Mouse (Mus musculus) MN1 (cell line): Measurements from ENCODE around the gene Ptprcap.

Experiments used
- DNase-seq: peaks from one replicate; pipeline ENCODE4 v3.0.0-alpha.2; 2016; ENCODE audit warnings: low spot score

Ptprcap gene

DNA sequence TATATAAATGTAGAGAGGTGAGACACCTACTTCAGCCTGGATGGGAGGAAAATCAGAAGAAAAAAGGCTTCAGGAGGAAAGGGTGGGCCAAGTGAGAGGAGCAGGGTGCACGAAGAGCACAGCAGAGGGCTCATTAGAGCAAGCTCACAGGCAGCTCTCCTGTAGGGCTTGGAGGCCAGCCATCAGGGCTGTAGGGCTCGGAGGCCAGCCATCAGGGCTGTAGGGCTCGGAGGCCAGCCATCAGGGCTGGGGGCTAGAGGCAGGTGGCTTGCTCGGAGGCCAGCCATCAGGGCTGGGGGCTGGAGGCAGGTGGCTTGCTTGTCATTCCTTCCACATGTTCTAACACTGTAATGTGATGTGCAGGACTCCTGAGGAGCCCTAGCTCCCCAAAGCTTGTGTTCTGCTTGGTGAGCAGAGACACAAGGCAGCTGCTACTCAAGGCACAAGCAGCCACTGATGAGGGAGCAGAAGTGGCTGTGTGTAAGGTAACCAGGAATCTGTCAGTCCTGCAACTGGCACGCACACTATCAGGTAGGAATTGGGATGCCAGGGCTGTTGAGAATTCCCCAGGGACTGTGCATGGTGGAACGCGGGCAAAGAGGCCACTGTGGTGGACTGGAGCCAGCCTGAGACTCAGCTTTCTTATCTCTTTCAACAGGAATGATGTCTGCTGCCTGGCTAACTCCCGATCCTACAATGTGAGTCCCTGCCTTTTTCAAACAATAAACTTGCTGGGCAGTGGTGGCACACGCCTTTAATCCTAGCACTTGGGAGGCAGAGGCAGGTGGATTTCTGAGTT lies 13.5 kb downstream of the Ptprcap start:
- peak; percentile 51 for DNase-seq

DNA sequence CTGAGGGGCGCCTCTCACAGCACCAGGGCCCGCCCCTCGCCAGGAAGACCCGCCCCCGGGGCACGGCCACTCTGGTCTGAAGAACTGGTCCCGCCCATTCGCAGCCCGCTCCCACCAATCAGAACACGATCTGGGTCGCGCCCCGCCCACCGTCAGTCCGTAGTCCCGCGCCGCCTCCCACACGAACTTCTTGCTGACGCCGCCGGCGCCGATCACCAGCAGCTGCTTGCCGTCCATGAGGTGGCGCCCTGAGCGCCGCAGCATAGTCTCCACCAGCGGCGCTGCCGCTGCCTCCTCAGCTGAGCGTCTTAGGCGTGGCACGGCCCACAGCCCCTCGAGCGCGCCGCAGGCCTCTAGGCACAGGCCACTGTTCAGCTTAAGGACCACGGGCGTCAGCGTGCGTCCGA lies 16.0 kb downstream of the Ptprcap start:
- DNase-seq = peak; percentile 96

DNA sequence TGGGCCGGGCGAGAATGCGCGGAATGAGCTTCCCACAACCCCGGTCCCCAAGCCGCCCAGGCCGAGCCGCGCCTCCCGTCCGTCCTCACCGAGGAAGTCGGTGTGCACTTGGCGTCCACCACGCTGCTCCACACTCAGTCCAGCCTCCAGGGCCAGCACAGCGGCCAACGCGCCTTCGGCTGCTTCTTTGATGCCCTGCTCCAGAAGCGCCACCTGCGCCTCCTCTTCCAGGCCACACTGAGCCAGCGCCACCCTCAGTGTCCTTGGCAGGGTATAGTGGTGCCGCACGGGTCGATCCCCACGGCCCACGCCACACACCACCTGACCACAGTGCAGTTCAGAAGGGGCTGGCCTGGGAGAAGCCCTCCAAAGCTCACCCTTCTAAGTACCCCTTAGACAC lies 16.4 kb downstream of the Ptprcap start:
- no peak for DNase-seq

DNA sequence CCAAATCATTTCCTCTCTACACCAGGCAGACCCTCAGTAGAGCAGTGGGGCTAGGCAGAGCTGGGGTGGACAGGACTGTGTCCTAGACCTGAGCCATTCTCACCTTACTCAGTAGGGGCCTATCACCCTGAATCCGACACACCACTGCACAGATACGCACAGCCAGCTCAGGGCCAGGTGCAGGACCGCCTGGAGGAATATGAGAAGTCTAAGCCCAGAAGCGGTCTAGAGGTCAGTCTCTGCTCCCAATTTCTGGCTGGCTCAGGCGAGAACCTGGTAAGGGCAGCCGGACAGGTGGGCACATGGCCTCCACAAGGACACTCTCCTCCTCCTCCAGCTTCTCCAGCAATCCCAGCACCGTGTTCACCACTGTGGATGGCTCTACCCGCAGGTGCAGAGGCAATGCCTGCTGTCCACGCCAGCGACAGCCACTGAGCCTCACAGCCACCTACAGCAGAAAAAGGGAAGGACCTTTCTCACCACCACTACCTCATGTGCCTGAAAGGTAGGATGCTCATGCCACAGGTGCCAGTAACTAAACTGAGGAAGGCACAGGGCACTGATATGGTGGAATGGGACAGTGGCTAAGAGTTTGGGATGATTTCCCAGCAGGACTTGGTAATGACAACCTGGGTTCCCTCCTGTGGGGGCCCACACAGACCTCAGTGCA lies 17.5 kb downstream of the Ptprcap start:
- no peak for DNase-seq

DNA sequence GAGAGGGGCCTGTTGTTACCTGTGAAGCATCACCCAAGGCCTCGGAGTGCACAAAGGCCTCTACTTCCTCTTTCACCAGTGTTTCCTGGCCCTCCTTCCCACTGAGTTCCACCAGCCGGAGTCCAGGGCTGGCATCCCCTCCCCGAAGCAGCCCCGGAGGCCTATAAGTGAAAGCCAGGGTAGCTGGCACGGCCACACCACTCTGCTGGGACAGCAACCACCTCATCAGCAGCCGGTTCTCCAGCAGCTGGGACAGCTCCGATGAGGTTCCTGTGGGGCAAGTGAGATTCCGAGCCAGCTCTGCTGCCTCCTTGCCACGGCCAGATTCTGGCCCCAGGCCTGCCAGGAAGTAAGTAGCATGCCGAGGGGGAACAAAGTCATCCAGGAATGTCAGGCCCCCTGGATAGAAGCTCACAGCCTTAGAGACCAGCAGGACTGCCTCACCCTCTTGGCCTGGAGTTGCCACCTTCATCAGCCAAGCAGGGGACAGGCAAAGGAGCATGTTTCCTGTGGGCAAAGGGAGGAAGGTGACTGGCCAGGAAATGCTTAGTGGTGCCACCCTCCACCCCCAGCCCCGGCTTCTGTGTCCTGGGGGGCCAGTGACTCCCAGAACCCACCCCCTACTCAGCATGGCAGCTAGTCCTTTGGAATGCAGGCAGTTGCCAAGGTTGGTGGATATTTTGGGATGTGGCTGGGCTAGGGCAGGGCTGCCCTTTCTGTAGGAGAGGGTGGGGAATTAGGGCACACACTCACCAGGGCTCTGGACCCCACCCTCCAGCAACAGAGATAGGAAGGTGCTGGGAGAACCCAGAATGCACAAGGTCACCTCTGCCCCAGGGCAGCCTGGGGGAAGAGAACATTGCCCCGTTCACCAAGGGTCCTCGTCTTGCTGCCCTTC lies 18.2 kb downstream of the Ptprcap start:
- DNase-seq = no peak

DNA sequence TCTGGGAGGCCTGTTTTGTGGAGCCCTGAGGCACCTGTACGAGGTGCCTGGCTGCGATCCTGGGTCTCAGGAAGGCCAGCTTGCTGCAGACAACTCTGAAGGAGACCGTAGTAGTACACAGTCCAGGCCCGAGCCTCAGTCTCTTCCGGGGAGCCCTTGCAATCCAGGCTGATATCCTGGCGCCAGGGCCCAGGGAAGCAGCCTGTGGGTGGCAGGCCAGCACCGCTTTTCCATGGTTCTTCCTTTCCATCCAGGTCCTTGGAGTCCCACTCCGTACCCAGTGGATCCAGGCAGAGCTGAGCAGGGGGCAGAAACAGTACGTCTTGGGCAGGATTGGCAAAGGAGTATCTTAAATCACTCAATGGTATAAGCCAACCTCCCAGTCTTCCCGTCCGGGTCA lies 19.5 kb downstream of the Ptprcap start:
- no peak for DNase-seq

DNA sequence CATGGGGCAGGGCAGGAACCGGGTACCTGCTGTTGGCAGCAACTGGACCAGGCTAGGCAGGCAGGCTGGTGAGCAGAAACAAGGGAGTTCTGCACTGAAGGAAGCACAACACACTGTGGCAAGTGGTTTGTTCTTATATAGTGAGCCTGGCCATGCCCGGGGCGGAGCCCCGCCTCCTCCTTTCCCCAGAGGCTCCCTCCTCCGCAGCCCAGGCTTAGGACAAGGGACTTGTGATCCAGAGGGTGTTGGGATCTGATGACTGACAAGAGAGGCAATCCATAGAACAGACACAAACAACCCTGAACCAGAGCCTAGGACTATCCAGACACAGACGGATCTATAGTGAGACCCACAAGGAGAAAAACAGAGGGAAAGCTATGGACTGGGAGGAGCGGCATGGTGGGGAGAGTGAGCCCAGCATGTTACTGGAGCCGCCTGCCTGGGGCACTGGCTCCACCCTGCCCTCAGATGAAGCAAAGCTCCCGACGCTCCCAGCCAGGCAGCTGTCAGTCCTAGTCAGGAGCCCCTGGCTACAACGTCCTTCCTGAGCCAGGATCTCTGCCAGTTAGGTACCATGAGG lies 22.1 kb downstream of the Ptprcap start, which contains the start of gene Carns1:
Gene Carns1, minus strand, starts transcription at position 112 of the 580 bp plus-strand sequence.
- DNase-seq = peak; percentile 59

DNA sequence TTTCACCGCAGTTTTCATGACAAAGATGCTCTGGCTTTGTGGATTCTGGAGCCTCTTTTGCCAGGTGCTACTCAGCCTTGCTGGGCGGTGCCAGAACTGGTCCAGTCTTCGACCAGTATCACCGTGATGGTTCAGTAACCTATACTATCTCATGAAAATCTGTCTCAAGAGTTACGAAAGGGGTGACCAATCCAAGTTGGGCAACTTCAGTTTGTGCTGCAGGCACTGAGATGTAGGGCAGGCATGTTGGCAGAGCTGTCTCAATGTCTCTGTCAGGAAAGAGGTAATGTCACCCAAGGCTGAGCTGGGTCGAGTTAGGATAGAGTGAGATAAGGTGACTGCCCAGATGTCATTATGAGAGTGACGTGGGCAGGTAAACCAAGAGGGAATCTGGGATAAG lies 27.0 kb downstream of the Ptprcap start:
- no peak for DNase-seq

DNA sequence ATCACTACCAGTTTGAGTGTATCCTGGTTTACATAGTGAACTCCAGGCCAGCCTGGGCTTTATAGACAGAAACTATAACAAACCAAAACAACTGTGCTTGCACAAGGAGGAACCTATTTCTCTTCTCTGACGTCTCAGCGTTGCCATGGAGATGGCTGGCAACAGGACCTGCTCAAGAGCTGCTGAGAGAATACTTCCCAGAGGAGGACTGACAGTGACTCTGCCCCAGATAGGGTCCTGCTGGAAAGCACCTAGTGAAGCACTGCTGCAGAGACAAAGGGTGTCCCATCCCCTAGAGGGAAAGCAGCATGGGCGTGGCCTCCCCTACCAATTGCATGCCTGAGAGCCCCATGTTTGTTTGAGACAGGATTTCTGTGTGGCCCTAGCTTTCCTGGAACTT lies 28.5 kb downstream of the Ptprcap start:
- peak; percentile 58 for DNase-seq

DNA sequence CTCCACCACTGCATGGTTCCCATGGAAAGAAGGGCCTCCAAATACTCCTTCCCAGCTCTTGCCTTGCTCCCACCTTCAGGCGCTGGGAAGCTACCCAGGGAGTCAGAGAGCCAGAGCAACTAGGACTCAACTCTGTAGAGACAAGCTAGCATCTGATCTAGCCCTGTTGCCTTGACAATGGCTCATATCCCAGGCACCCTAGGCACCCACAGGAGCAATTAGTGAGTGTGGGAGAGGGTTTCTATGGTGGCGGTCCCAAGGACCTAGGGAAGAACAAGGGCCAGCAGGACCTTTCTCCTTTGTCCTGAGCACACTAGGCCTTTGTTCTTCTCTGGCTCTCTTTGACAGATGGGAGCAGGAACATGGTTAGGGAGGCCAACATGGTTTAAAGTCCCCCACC lies 30.3 kb downstream of the Ptprcap start:
- DNase-seq = no peak

DNA sequence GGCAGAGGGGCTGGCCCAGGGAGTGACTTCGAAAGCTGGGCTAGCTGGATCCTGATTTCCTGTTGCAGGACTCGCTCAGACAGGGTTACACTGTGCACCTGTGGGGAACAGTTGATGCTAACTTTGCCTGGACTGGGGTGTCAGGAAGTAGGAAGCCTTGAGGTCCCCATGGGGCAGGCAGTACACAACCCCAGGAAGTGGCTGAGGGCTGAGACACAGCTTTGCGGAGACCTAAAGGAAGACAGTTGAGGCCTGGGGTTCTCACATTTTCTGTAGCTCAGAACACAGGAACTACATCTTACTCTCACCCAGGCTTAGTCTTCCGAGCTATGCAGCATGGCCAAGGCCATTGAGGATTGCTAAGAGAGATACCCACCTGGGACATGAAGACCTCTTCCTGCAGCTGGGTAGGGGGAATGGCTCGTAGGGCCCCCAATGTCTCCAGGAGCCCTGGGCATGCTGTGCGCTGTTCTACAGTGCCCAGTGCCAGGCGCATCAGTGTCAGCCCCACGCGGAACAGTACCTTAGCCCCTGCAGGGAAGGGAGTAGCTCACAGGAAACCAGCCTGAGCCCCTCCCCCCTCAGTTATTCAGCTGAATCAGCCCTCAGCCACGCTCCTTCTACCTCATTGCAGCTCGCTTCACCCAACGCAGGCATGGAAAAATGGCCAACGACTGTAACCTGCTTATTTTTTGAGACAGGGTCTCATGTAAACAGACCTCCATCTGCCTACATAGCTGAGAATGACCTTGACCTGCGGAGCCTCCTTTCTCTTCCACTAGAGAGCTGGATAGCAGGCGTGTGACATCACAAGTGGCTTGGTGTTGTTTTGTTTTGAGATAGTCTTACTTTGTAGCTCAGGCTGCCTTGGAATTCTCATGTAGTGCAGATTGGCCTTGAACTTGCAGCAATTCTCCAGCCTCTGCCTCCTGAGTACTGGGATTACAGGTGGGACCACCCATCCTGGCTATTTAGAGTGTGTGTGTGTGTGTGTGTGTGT lies 31.9 kb downstream of the Ptprcap start:
- no peak for DNase-seq

DNA sequence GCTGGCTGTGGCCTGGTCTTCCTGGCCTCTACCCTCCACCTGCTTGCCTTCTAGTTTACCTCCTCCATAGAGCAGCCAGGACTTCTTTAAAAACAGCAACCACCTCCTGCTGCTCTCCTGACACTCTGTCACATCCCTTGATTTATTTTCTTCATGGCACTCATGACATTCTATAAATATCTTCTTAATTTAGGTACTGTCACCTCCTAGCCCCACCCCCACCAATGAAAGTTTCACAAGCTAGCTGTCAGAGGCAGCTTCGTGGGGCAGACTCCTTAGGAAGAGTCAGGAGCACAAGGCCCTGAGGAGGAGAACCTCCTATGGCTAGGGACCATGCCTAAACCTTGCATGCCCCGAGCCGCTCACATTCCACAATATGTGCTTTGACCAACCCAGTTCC lies 33.9 kb downstream of the Ptprcap start:
- no peak for DNase-seq

DNA sequence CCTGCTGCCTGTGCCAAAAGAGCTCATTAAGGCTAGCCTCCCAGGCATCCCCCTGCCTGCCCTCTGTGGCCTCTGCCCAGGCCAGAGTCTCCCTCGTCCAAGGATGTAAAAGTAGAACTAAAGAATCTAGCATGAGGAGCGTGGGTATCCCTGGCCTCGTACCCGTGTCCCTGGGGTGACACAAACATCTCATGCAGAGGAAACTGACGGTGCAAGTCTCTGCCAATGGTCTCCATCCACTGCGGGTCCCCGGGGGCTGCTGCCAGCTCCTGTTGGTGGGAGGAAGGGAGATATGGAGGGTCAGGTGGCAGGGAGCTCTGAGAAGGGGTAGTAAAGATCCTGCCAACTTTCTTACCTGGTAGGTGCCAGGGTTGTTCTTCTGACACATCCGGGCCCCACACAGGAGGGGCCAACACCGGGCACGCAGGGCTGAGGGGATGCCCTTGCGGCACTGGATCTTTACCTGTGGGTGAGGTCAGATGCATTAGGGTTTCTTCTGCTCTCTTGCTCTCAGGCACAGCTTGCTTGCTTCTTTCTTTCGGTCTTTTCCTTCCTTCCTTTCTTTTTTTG lies 35.7 kb downstream of the Ptprcap start:
- DNase-seq = no peak

DNA sequence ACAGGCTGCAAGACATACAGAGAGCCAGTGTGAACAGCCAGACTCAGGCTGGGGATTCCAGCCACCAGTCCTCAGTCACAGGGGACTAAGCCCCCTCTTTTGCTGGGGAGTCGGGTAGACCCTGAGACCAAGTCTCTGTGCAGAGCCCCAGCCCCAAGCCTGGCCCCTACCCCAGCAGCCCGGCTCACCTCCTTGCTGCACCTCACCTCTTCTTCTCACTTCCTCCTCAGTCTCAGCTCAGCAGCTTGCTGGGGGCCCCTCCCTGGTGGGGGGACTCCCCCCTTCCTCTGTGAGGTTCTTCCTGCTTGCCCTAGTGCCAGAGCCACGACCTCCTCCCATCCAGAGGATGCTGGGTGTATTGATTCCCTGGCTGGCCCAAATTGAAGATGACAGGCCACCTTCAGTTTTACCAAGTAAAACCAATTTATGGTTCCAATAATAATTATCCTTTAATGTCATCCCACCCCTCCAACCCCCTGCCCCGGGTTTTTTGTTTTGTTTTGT lies 37.5 kb downstream of the Ptprcap start, which contains the start of gene Tbc1d10c:
Gene Tbc1d10c, minus strand, starts transcription at position 454 of the 504 bp plus-strand sequence.
- DNase-seq = no peak

DNA sequence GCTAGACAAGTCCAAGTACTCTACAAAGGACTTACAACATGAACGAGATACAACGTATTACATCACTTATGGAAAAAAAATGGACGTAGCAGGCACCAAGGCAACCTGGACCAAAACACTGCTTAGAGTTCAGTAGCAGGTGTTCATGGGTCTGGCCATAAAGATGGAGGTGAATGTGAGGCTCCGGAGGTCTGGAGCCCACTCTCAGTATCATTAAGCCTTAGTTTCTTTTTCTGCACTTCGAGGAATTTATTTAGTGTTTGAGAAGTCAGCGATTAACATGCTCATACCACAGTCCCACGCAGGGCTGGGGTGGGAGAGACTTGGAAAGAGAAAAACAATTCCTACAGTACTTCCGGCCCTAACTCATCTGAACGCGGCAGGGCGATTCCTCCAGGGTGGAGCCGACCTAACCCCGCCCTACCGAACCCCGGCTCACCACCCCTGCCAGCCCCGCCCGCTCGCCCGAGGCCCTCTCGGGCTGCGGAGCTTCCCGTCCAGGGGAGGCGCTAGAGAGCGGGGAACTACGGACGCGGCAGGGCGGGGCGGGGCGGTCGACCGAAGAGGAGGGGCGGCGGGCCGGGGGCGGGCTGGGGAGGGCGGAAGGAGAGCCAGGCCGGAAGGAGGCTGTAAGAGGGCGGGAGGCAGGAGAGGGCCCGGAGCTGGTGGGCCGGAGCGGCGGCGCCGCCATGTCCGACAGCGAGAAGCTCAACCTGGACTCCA lies 38.3 kb downstream of the Ptprcap start, which contains the start of gene Ppp1ca:
Gene Ppp1ca, plus strand, starts transcription at position 538 of the 723 bp plus-strand sequence.
- DNase-seq = peak; percentile 94

DNA sequence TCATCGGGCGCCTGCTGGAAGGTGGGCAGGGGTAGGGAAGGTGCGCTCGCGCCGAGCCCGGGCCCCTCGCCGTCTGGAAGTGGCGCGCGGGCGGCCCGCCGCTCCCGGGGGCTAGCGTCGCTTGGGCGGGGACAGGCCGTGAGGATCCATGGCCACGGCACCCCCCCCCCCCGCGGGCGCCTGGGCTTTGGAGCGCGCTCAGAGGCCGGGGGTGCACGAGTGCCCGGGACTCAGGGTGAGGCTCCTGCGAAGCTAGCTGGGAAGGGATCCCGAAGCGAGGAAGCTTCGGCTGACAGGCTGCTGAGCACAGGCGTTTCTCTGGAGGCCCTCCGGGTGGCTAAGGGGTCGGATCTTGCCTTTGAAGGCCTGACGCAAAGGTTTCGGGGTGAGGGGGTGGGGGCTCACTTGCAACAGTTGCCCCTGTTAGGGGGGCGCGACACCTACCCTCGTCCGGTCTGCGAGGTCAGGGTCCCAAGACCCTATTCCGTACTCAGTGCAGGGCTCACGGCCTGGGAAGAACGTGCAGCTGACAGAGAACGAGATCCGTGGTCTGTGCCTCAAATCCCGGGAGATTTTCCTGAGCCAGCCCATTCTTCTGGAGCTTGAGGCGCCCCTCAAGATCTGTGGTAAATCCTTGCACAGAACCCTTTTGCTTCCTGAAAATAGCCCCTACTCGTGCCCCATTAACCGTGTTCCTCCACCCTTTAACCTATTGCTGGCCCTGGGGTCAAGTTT lies 39.0 kb downstream of the Ptprcap start:
- peak; percentile 57 for DNase-seq

DNA sequence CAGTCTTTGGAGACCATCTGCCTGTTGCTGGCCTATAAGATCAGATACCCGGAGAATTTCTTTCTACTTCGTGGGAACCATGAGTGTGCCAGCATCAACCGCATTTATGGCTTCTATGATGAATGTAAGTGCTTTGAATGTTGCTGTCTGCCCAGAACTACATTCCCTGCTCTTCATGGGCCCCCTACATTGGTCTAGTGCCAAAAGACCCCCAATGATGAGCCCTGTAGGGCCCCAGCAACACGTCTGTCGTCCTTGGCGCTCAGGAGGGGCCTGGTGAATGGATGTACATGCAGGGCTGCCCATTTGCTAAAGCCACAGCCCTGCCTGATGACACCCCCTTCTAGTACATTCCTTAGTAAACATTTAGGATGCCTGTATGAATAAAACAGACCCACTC lies 39.7 kb downstream of the Ptprcap start:
- no peak for DNase-seq

DNA sequence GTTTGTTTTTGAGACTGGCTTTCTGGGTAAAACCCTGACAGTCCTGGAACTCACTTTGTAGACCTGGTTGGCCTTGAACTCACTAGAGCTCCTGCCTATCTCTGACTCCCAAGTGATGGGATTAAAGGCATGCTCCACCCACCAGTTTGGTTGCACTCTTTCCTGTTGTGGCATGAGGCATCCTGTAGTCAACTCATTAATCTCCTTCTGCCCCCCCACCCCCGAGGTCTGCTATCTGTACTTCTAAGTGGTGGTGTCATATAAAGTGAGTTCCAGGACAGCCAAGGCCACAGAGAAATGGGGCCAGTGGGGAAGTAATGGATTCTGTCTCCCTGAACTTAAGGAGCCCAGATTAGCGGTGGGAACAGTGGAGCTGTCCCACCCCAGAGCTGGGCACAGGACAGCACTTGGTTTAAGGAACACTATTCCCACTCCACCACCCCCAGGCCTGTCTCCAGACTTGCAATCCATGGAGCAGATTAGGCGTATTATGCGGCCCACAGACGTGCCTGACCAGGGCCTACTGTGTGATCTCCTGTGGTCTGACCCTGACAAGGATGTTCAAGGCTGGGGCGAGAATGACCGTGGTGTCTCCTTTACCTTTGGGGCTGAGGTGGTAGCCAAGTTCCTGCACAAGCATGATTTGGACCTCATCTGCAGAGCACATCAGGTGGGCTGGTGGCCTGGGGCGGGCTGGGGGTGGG lies 40.8 kb downstream of the Ptprcap start:
- no peak for DNase-seq
